Mouse (Mus musculus): ENCODE measurements around the gene Chtf18. TPM values are rescaled to one million over a fixed set of nuclear protein-coding genes. Genes with fewer than 3 reads are reported as not detected.
"Not testable (repeated sequence)": the region's sequence is repeated elsewhere in the genome, so short reads cannot be mapped to it uniquely, and the experiment has no call there.

The Chtf18 gene
- 10 to 100 TPM; 12.6 to 13.6 TPM for total RNA-seq (2021)

- DNase-seq = peak; percentile 99
These were observed at the start of gene Chtf18, which contains the start of gene Rpusd1 for GRCm38 (mm10) chr17:25727265-25728008. Gene Chtf18 (minus strand): TSS chr17:25727419. Gene Rpusd1 (plus strand): TSS chr17:25727670.

- DNase-seq = no peak
These were observed 48.3 kb upstream of the Chtf18 start for GRCm38 (mm10) chr17:25775318-25776062.

- DNase-seq = peak; percentile 99
These were observed 46.4 kb upstream of the Chtf18 start, which contains the start of gene Narfl for GRCm38 (mm10) chr17:25773549-25774120. Gene Narfl (plus strand): TSS chr17:25773776.

- no peak for DNase-seq
These were observed 42.1 kb upstream of the Chtf18 start for GRCm38 (mm10) chr17:25769331-25769730.

GRCm38 (mm10) chr17:25765886-25766285 lies 38.7 kb upstream of the Chtf18 start:
- DNase-seq = no peak

GRCm38 (mm10) chr17:25762591-25762990 lies 35.4 kb upstream of the Chtf18 start:
- DNase-seq = no peak

GRCm38 (mm10) chr17:25761561-25761970 lies 34.3 kb upstream of the Chtf18 start:
- no peak for DNase-seq

- DNase-seq = no peak
These were observed 32.9 kb upstream of the Chtf18 start for GRCm38 (mm10) chr17:25760148-25760547.

GRCm38 (mm10) chr17:25757691-25758090 lies 30.5 kb upstream of the Chtf18 start:
- no peak for DNase-seq

GRCm38 (mm10) chr17:25756378-25757242 lies 29.4 kb upstream of the Chtf18 start:
- no peak for DNase-seq

- DNase-seq = no peak
These were observed 28.6 kb upstream of the Chtf18 start for GRCm38 (mm10) chr17:25755627-25756377.

GRCm38 (mm10) chr17:25755086-25755485 lies 27.9 kb upstream of the Chtf18 start:
- no peak for DNase-seq

- no peak for DNase-seq
These were observed 27.0 kb upstream of the Chtf18 start, which contains the start of gene Msln for GRCm38 (mm10) chr17:25754241-25754640. Gene Msln (minus strand): TSS chr17:25754378.

GRCm38 (mm10) chr17:25751446-25751845 lies 24.2 kb upstream of the Chtf18 start:
- peak; percentile 80 for DNase-seq

GRCm38 (mm10) chr17:25749314-25749713 lies 22.1 kb upstream of the Chtf18 start:
- DNase-seq = no peak

GRCm38 (mm10) chr17:25748238-25748637 lies 21.0 kb upstream of the Chtf18 start:
- DNase-seq = no peak

- DNase-seq = no peak
These were observed 17.1 kb upstream of the Chtf18 start for GRCm38 (mm10) chr17:25744311-25744710.

- DNase-seq = no peak
These were observed 16.6 kb upstream of the Chtf18 start for GRCm38 (mm10) chr17:25743831-25744230.

GRCm38 (mm10) chr17:25741471-25741870 lies 14.3 kb upstream of the Chtf18 start:
- not testable (repeated sequence) for DNase-seq

GRCm38 (mm10) chr17:25738861-25739260 lies 11.6 kb upstream of the Chtf18 start:
- no peak for DNase-seq

GRCm38 (mm10) chr17:25735745-25736144 lies 8.5 kb upstream of the Chtf18 start, which contains the start of gene Mslnl:
Gene Mslnl (plus strand): TSS chr17:25736042.
- no peak for DNase-seq
